ENCODE assay signal across 23 mouse cellular contexts in genomic region chr4:75850343-75850742, GRCm38 (mm10).
"Had no signal": no experiment of that assay in that cellular context is flagged by ENCODE, and none has a peak within 500 bp of the region (broad histone marks: within the 10 kb centered on the region; RNA-seq: fewer than 3 reads in every experiment).

No protein-coding gene starts in this region.

- H3K36me3 ChIP-seq: heart, embryonic 13.5 days; heart, embryonic 15.5 days; hindbrain, embryonic 13.5 days; hindbrain, embryonic 15.5 days; limb, embryonic 13.5 days; limb, embryonic 15.5 days; liver, embryonic 12.5 days had no signal

- DNase-seq: gastrocnemius, postnatal 14 days; gastrocnemius, postnatal 36 days; heart, adult 11 months; heart, adult 2 months; heart, postnatal 14 days; heart, postnatal 36 days; kidney, adult 11 months; kidney, postnatal 14 days; kidney, postnatal 36 days; layer of hippocampus, adult 9-11 months; layer of hippocampus, postnatal 36 days; left cerebral cortex, postnatal 4 days had no signal

- H3K9me3 ChIP-seq: heart, embryonic 13.5 days; heart, embryonic 15.5 days; hindbrain, embryonic 13.5 days; hindbrain, embryonic 15.5 days; limb, embryonic 13.5 days; limb, embryonic 15.5 days; liver, embryonic 12.5 days had no signal

- H3K27me3 ChIP-seq: heart, embryonic 13.5 days; heart, embryonic 15.5 days; hindbrain, embryonic 13.5 days; hindbrain, embryonic 15.5 days; limb, embryonic 13.5 days; limb, embryonic 15.5 days; liver, embryonic 12.5 days had no signal

- H3K4me2 ChIP-seq: heart, embryonic 11.5 days; heart, embryonic 13.5 days; heart, embryonic 15.5 days; hindbrain, embryonic 13.5 days; hindbrain, embryonic 15.5 days; limb, embryonic 13.5 days; limb, embryonic 15.5 days; liver, embryonic 12.5 days had no signal

- ATAC-seq: hindbrain, postnatal 0 days; intestine, embryonic 16.5 days; liver, embryonic 12.5 days had no signal

- H3K4me3 ChIP-seq: heart, adult 2 months; heart, embryonic 13.5 days; heart, embryonic 15.5 days; hindbrain, embryonic 13.5 days; hindbrain, embryonic 15.5 days; limb, embryonic 13.5 days; limb, embryonic 15.5 days; liver, embryonic 12.5 days had no signal

- H3K27ac ChIP-seq: heart, adult 2 months; heart, embryonic 13.5 days; heart, embryonic 15.5 days; hindbrain, embryonic 13.5 days; hindbrain, embryonic 15.5 days; hindbrain, postnatal 0 days; limb, embryonic 13.5 days; limb, embryonic 15.5 days; liver, embryonic 12.5 days; liver, embryonic 14.5 days had no signal

- H3K4me1 ChIP-seq: heart, embryonic 15.5 days; hindbrain, embryonic 15.5 days; limb, embryonic 13.5 days; limb, embryonic 15.5 days; liver, embryonic 12.5 days had no signal

- H3K9ac ChIP-seq: heart, embryonic 13.5 days; heart, embryonic 15.5 days; hindbrain, embryonic 13.5 days; hindbrain, embryonic 15.5 days; limb, embryonic 13.5 days; limb, embryonic 15.5 days; liver, embryonic 12.5 days; liver, embryonic 14.5 days had no signal
